Mouse (Mus musculus): Measurements from ENCODE around the gene 5430419D17Rik. TPM values are rescaled to one million over a fixed set of nuclear protein-coding genes. Genes with fewer than 3 reads are reported as not detected.

The 5430419D17Rik gene
- total RNA-seq, 2 experiments from 2014 or later, result 0.06 to 0.08 TPM

- intact Hi-C loops (cut with DNase I), result no loop called here
Measured at GRCm38 (mm10) chr7:131314493-131314892, 140.3 kb downstream of the 5430419D17Rik start.

DNA sequence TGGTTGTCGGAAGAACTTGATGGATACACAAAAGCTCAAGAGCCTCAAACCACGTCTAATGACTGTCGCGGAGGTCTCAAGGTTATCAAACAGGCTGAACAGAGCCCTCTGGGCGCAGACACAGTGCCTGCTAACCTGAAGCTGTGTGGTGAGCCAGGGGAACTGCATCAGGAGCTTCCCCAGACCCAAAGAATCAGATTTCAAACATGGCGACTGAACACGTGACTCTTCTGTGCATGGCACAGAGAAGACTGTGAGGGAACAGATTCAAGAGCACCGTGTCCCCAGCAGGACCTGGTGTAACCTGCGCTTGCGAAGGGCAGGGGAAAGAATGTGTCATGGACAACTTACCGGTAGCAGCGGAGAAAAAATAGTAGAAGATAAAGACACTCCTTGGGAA is 143.4 kb downstream of the 5430419D17Rik start:
- intact Hi-C loops (cut with DNase I), result no loop called here
- DNase-seq, result no peak

More at GRCm38 (mm10) chr7:131314493-131314892, 140.3 kb downstream of the 5430419D17Rik start:
- DNase-seq, result no peak

DNA sequence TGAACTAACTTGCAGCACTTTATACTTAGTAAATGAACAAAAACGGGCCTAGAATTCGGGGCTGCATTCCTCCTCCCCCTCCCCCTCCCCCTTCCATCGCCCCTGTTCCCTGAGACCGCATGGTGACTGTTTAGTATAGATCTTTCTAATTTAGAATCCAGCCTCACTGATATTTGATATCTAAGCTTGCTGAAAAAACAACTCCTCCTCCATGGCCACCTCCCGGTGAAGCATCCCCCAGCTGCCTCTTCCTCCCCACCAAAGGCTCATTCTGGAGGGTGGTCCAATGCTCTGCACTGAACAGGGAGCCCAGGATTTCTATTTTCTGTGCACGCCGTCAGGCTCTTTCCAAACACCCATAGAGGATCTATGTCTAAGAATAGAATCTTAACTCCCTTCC is 144.1 kb downstream of the 5430419D17Rik start:
- DNase-seq, result no peak
- intact Hi-C loops (cut with DNase I), result no loop called here

- DNase-seq, result no peak
- intact Hi-C loops (cut with DNase I), result no loop called here
Measured at GRCm38 (mm10) chr7:131322192-131322591, 148.0 kb downstream of the 5430419D17Rik start, which contains the start of gene Cuzd1. Cuzd1 (minus strand) TSS chr7:131322292.

DNA sequence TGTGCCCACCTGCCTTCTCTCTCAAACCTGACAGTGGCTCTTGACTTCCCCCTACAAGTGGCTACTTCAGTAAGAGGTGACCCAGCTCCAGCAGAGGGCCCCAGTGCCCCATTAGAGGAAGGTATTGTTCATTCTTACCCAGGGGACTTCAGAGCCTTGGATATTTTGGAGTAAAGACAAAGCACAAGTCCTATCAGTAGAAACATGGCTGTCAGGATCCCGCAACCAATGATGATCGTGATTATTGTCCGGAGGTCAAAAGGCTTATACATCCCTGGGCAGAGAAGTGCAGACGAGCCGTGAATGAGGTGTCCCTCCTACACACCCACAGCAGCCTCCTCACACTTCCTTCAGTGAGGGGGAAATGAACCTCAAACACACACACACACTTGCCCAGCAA is 152.9 kb downstream of the 5430419D17Rik start:
- DNase-seq, result no peak
- intact Hi-C loops (cut with DNase I), result no loop called here

DNA sequence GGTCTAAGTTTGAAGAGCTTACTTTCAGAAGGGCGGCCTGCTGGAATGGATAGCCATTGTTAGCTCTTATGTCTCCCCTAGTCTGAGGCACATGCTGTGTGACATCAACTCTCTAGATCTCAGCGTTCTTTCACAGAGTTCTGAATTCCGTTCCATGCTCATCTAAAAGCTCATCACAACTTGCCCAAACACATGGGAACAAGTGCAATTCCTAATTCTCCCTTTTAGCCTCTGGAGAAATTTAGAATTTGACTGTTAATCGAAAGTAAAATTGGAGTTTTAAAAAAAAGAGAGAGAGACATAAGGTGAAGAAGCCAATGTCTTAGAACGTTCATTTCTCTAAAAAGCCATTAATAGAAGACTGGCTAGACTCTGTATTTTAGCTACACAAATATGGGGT is 155.2 kb downstream of the 5430419D17Rik start, which contains the start of gene Fam24b:
Gene Fam24b, minus strand, starts transcription at position 101 of the 400 bp plus-strand sequence.
- no peak for DNase-seq
- intact Hi-C loops (cut with DNase I), result no loop called here

DNA sequence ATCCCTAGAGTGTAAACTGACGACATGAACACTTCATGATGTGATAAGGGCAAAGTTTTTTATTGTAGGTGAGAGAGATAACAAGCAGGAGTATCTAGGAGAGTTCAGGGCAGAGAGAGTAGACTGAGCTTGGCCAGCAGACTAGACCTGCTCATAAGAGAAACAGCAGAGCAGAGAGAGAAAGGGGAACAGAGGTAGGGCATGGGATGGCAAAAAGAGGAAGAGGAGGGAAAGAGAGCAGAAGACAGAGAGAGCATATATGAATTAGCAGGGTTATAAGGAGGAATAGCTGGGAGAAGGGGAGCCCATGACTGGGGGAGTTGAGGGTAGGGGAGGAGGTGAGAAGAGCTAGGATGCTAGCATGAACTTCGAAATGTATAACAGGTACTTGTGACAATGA is 157.5 kb downstream of the 5430419D17Rik start:
- no peak for DNase-seq
- intact Hi-C loops (cut with DNase I), result no loop called here

GRCm38 (mm10) chr7:131333564-131333963 is 159.4 kb downstream of the 5430419D17Rik start, which contains the start of gene Fam24a:
Fam24a (plus strand) TSS chr7:131333864.
- intact Hi-C loops (cut with DNase I), result no loop called here
- no peak for DNase-seq

DNA sequence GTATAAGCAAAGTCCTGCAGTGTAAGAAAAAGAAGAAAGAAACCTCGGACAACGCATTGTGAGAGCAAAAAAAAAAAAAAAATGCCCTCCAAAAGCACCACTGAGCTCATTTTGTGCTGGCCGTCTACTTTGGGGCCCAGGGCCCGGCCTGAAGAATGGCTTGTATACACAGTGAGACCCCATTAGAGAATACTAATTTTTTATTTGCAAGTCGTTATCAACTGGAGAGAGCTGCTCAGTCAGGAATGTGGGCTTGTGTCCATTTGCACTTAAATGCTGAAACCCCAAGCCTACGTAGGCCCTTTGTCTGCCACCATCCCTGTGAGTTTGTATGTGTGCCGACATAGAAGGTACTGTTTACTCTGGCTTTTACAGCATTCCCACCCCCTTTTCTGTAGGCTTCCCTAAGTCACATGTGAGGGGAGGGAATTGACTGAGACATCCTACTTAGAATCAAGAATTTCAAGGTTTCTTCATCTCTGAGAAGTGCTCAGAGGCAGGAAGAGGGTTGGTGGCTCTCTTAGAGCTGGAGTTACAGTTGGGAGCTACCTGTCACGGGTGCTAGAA is 163.4 kb downstream of the 5430419D17Rik start:
- DNase-seq, result no peak
- intact Hi-C loops (cut with DNase I), result no loop called here

GRCm38 (mm10) chr7:131345856-131346541 is 171.8 kb downstream of the 5430419D17Rik start:
- no peak for DNase-seq
- intact Hi-C loops (cut with DNase I), result loop anchor here (10.0 kb wide), 1 partner anchor 231 kb away; no protein-coding TSS in a partner anchor

Other genes with a start within 250 kb of the 5430419D17Rik start
- 10 to 100 TPM; 45.2 to 48.8 TPM for gene Htra1, start 238.3 kb upstream of the 5430419D17Rik start, total RNA-seq (2021)
- gene Dmbt1, start 142.3 kb upstream of the 5430419D17Rik start, total RNA-seq (2021), result under 1 TPM in 1 of 2 experiments, not detected in 1; 0.06 TPM
- gene 4933402N03Rik, start 28.1 kb upstream of the 5430419D17Rik start, total RNA-seq (2021), result not detected
- under 1 TPM; 0.16 to 0.20 TPM for gene Cuzd1, start 147.9 kb downstream of the 5430419D17Rik start, total RNA-seq (2021)
- not detected for gene Fam24b, start 155.1 kb downstream of the 5430419D17Rik start, total RNA-seq (2021)
- gene Fam24a, start 159.5 kb downstream of the 5430419D17Rik start, total RNA-seq (2021), result not detected
- 10 to 100 TPM; 26.0 to 30.4 TPM for gene 2310057M21Rik, start 188.4 kb downstream of the 5430419D17Rik start, total RNA-seq (2021)
- gene Pstk, start 196.7 kb downstream of the 5430419D17Rik start, total RNA-seq (2021), result 10 to 100 TPM; 22.7 to 25.2 TPM
- 10 to 100 TPM; 40.2 to 45.7 TPM for gene Ikzf5, start 236.1 kb downstream of the 5430419D17Rik start, total RNA-seq (2021)
- gene Acadsb, start 236.2 kb downstream of the 5430419D17Rik start, total RNA-seq (2021), result 10 to 100 TPM; 81.7 to 88.6 TPM